Mouse (Mus musculus) liver, postnatal 0 days (tissue): Measurements from ENCODE around the gene Hist1h4d. TPM values are rescaled to one million over a fixed set of nuclear protein-coding genes. Genes with fewer than 3 reads are reported as not detected.

ENCODE experiments used
- ATAC-seq: fragments of 200-750 bp; cut with Nextera tagmentation; 2 replicates; pipeline ENCODE4 v1.8.0; 2017; ENCODE audit warnings: mild to moderate bottlenecking, moderate library complexity
- DNase-seq: peaks from one replicate; pipeline ENCODE4 v3.0.0-alpha.2; 2016
- H3K27ac ChIP-seq: fragments of 300-500 bp; sonication (generic); 2 replicates; pipeline ENCODE4 v1.5.1; 2014; ENCODE audit warnings: antibody characterized with exemption, moderate library complexity, mild to moderate bottlenecking, low read depth
- H3K27me3 ChIP-seq: fragments of 300-500 bp; sonication (generic); 2 replicates; pipeline ENCODE4 v1.6.1; 2014; ENCODE audit warnings: low read length, control low read depth, mixed read lengths; ENCODE audit not compliant: insufficient read depth
- H3K36me3 ChIP-seq: fragments of 300-500 bp; sonication (generic); replicated peaks from 2 replicates; pipeline ENCODE4 v1.6.1; 2014; ENCODE audit warnings: mild to moderate bottlenecking, control low read depth, low read length, moderate library complexity, mixed read lengths; ENCODE audit not compliant: insufficient read depth
- H3K4me1 ChIP-seq: fragments of 300-500 bp; sonication (generic); 2 replicates; pipeline ENCODE4 v1.6.1; 2014; ENCODE audit warnings: antibody characterized with exemption, mild to moderate bottlenecking, control low read depth; ENCODE audit not compliant: insufficient read depth
- H3K4me2 ChIP-seq: fragments of 300-500 bp; sonication (generic); 2 replicates; pipeline ENCODE4 v1.6.1; 2014; ENCODE audit warnings: low read depth, mild to moderate bottlenecking, low read length, moderate library complexity, mixed read lengths
- H3K4me3 ChIP-seq: fragments of 300-500 bp; sonication (generic); 2 replicates; pipeline ENCODE4 v1.5.1; 2014; ENCODE audit warnings: low read depth, low read length
- H3K9ac ChIP-seq: fragments of 300-500 bp; sonication (generic); replicated peaks from 2 replicates; pipeline ENCODE4 v1.6.1; 2014; ENCODE audit warnings: mild to moderate bottlenecking, moderate library complexity
- H3K9me3 ChIP-seq: fragments of 300-500 bp; sonication (generic); 2 replicates; pipeline ENCODE4 v1.6.1; 2016; ENCODE audit warnings: mild to moderate bottlenecking, control low read depth, low read length, mixed read lengths
- CTCF ChIP-seq: sonication (generic); IDR thresholded peaks from 2 replicates; pipeline ENCODE4 v1.5.1; 2016; ENCODE audit warnings: antibody characterized with exemption, low read depth
- EP300 ChIP-seq: IDR thresholded peaks from 2 replicates; pipeline ENCODE4 v1.6.1; 2016; ENCODE audit warnings: antibody characterized with exemption, low read depth, mild to moderate bottlenecking
- WGBS: fragments of 180-500 bp; shearing (Covaris S2); extraction: QIAGEN DNeasy Blood & Tissue Kit; methylation state at CpG from one replicate; pipeline ENCODE4 v1.1.7; 2014; ENCODE audit not compliant: insufficient replicate concordance; 5-methylcytosine and 5-hydroxymethylcytosine counted together
- polyA plus RNA-seq: library from polyadenylated mRNA; unstranded; fragments of >200 nt; fragmentation: Nextera tagmentation; extraction: Ambion mirVana; gene quantifications from 2 replicates; pipeline ENCODE4 v1.2.1, GENCODE M21; 2015

The Hist1h4d gene
- polyA plus RNA-seq, 1 experiment from 2014 or later: 94.3 TPM

GRCm38 (mm10) chr13:23604452-23604851, 23.1 kb downstream of the Hist1h4d start:
- WGBS: 94% methylated on average over 3 of the region's 3 CpGs
- DNase-seq: no peak
- TF ChIP-seq CTCF (no peak), EP300 (no peak)
- Histone ChIP-seq H3K9me3 (no peaks in the 10 kb centered on the region), H3K4me3 (no peak overlapping the region), H3K9ac (no peak overlapping the region), H3K36me3 (no peaks in the 10 kb centered on the region), H3K27me3 (no peaks in the 10 kb centered on the region), H3K27ac (no peak overlapping the region), H3K4me1 (peaks cover 3% of the 10 kb centered on the region; the same call in 1 of the 2 replicates), H3K4me2 (no peak overlapping the region)
- no peak for ATAC-seq

- no peaks in the 10 kb centered on the region for H3K9me3 ChIP-seq
- H3K27ac ChIP-seq: no peak overlapping the region
- no peak overlapping the region for H3K4me3 ChIP-seq
- ATAC-seq: no peak
- DNase-seq: peak; percentile 2
- peaks cover 8% of the 10 kb centered on the region; the same call in 1 of the 2 replicates for H3K4me1 ChIP-seq
- no peak overlapping the region for H3K4me2 ChIP-seq
- WGBS: 85% methylated on average over 3 of the region's 3 CpGs
- H3K27me3 ChIP-seq: no peaks in the 10 kb centered on the region
- TF ChIP-seq CTCF (no peak), EP300 (no peak)
- H3K36me3 ChIP-seq: no peaks in the 10 kb centered on the region
- no peak overlapping the region for H3K9ac ChIP-seq
Measured at GRCm38 (mm10) chr13:23605052-23605451, 23.7 kb downstream of the Hist1h4d start.

- peaks cover 8% of the 10 kb centered on the region; the same call in 1 of the 2 replicates for H3K4me1 ChIP-seq
- peak overlapping the region; percentile 50; the same call in 1 of the 2 replicates for H3K9ac ChIP-seq
- no peak overlapping the region for H3K4me3 ChIP-seq
- no peaks in the 10 kb centered on the region for H3K9me3 ChIP-seq
- peak overlapping the region; percentile 78 for H3K27ac ChIP-seq
- WGBS: 50% methylated on average over 4 of the region's 4 CpGs
- H3K27me3 ChIP-seq: no peaks in the 10 kb centered on the region
- peak overlapping the region; percentile 45 for H3K4me2 ChIP-seq
- no peak for DNase-seq
- peak; percentile 70; the same call in 1 of the 2 replicates for TF ChIP-seq EP300
- no peak for TF ChIP-seq CTCF
- no peaks in the 10 kb centered on the region for H3K36me3 ChIP-seq
- ATAC-seq: peak; percentile 86
Measured at GRCm38 (mm10) chr13:23609209-23609608, 27.8 kb downstream of the Hist1h4d start.

- Histone ChIP-seq H3K4me1 (peaks cover 8% of the 10 kb centered on the region; the same call in 1 of the 2 replicates), H3K36me3 (no peaks in the 10 kb centered on the region), H3K9ac (0 out of 2 replicates have a peak overlapping the region, but pooled peaks have one; percentile 9), H3K4me2 (peak overlapping the region; percentile 45; the same call in 1 of the 2 replicates), H3K27ac (peak overlapping the region; percentile 78), H3K4me3 (no peak overlapping the region), H3K9me3 (no peaks in the 10 kb centered on the region), H3K27me3 (no peaks in the 10 kb centered on the region)
- DNase-seq (no peak), ATAC-seq (no peak)
- TF ChIP-seq EP300 (no peak), CTCF (peak; percentile 30)
Measured at GRCm38 (mm10) chr13:23609844-23610243, 28.4 kb downstream of the Hist1h4d start.

GRCm38 (mm10) chr13:23610393-23610792, 29.0 kb downstream of the Hist1h4d start:
- H3K27ac ChIP-seq: no peak overlapping the region
- no peaks in the 10 kb centered on the region for H3K9me3 ChIP-seq
- no peak overlapping the region for H3K4me3 ChIP-seq
- no peaks in the 10 kb centered on the region for H3K27me3 ChIP-seq
- WGBS: 59% methylated on average over 2 of the region's 2 CpGs
- H3K9ac ChIP-seq: no peak overlapping the region
- H3K4me2 ChIP-seq: no peak overlapping the region
- ATAC-seq (no peak), DNase-seq (no peak)
- peaks cover 8% of the 10 kb centered on the region; the same call in 1 of the 2 replicates for H3K4me1 ChIP-seq
- no peaks in the 10 kb centered on the region for H3K36me3 ChIP-seq
- TF ChIP-seq CTCF: no peak
- TF ChIP-seq EP300: no peak

- Histone ChIP-seq H3K27ac (no peak overlapping the region), H3K9me3 (no peaks in the 10 kb centered on the region), H3K27me3 (no peaks in the 10 kb centered on the region), H3K4me3 (no peak overlapping the region), H3K4me2 (no peak overlapping the region), H3K4me1 (peaks cover 8% of the 10 kb centered on the region; the same call in 1 of the 2 replicates), H3K36me3 (no peaks in the 10 kb centered on the region), H3K9ac (no peak overlapping the region)
- WGBS: 85% methylated on average over 3 of the region's 3 CpGs
- DNase-seq: no peak
- no peak for TF ChIP-seq EP300
- TF ChIP-seq CTCF: no peak
- ATAC-seq: no peak
Measured at GRCm38 (mm10) chr13:23611638-23612037, 30.2 kb downstream of the Hist1h4d start.
